Mouse (Mus musculus) myocyte (in vitro differentiated cells): Measurements from ENCODE around the gene Tnip2. TPM values are rescaled to one million over a fixed set of nuclear protein-coding genes. Genes with fewer than 3 reads are reported as not detected.

Source experiments
- H3K27me3 ChIP-seq: one replicate; pipeline ENCODE4 v1.6.1; 2011; ENCODE audit not compliant: control insufficient read depth, insufficient read depth, insufficient read length
- H3K36me3 ChIP-seq: one replicate; pipeline ENCODE4 v1.6.1; 2011; ENCODE audit not compliant: control insufficient read depth, insufficient read depth
- H3K4me2 ChIP-seq: one replicate; pipeline ENCODE4 v1.6.1; 2011; ENCODE audit warnings: low read depth, control low read depth
- H3K4me3 ChIP-seq: one replicate; pipeline ENCODE4 v1.5.1; 2011; ENCODE audit warnings: mild to moderate bottlenecking, control low read depth, moderate library complexity
- H3K79me2 ChIP-seq: one replicate; pipeline ENCODE4 v1.6.1; 2011; ENCODE audit not compliant: control insufficient read depth, insufficient read depth
- H3ac ChIP-seq: one replicate; pipeline ENCODE4 v1.6.1; 2011; ENCODE audit not compliant: control insufficient read depth, insufficient read length
- CEBPB ChIP-seq: IDR thresholded peaks from 2 replicates; pipeline ENCODE4 v1.6.1; 2011; ENCODE audit warnings: mild to moderate bottlenecking, moderate library complexity; ENCODE audit not compliant: poor library complexity, insufficient read depth, severe bottlenecking
- E2F4 ChIP-seq: IDR thresholded peaks from one replicate; pipeline ENCODE4 v1.6.1; 2011; ENCODE audit warnings: mild to moderate bottlenecking, control low read depth, moderate library complexity; ENCODE audit not compliant: insufficient read depth
- MAX ChIP-seq: IDR thresholded peaks from one replicate; pipeline ENCODE4 v1.6.1; 2011; ENCODE audit warnings: low read depth, mild to moderate bottlenecking, control low read depth
- MYOD1 ChIP-seq, 3 experiments: IDR thresholded peaks; one replicate each; pipeline ENCODE4 v1.6.1; 2011; ENCODE audit warnings: control low read depth in 2 of 3, low read depth in 2 of 3, mild to moderate bottlenecking in 2 of 3, moderate library complexity in 1 of 3; ENCODE audit not compliant: insufficient read length in 2 of 3, control insufficient read depth in 1 of 3
- MYOG ChIP-seq, 3 experiments: IDR thresholded peaks; one replicate each; pipeline ENCODE4 v1.6.1; 2011; ENCODE audit warnings: control low read depth in 2 of 3, low read depth in 2 of 3, mild to moderate bottlenecking in 2 of 3; ENCODE audit not compliant: insufficient read length in 2 of 3, control insufficient read depth in 1 of 3, insufficient read depth in 1 of 3
- POLR2A ChIP-seq: IDR thresholded peaks from one replicate; pipeline ENCODE4 v1.6.1; 2011; ENCODE audit warnings: low read depth, mild to moderate bottlenecking, control low read depth, moderate library complexity; ENCODE audit not compliant: insufficient read length
- POLR2AphosphoS2 ChIP-seq: IDR thresholded peaks from one replicate; pipeline ENCODE4 v1.6.1; 2011; ENCODE audit warnings: low read depth, control low read depth; ENCODE audit not compliant: insufficient read length
- REST ChIP-seq: IDR thresholded peaks from one replicate; pipeline ENCODE4 v1.6.1; 2011; ENCODE audit warnings: mild to moderate bottlenecking, control low read depth, moderate library complexity; ENCODE audit not compliant: insufficient read depth, insufficient read length
- SRF ChIP-seq: IDR thresholded peaks from one replicate; pipeline ENCODE4 v1.6.1; 2011; ENCODE audit warnings: low read depth; ENCODE audit not compliant: control insufficient read depth, insufficient read length
- TCF12 ChIP-seq: IDR thresholded peaks from one replicate; pipeline ENCODE4 v1.6.1; 2011; ENCODE audit warnings: mild to moderate bottlenecking, control low read depth; ENCODE audit not compliant: poor library complexity, insufficient read depth, severe bottlenecking
- TCF3 ChIP-seq: IDR thresholded peaks from one replicate; pipeline ENCODE4 v1.6.1; 2011; ENCODE audit warnings: low read depth, control low read depth; ENCODE audit not compliant: insufficient read length
- USF1 ChIP-seq: IDR thresholded peaks from one replicate; pipeline ENCODE4 v1.6.1; 2011; ENCODE audit warnings: low read depth, mild to moderate bottlenecking, control low read depth, moderate library complexity
- polyA plus RNA-seq: library from polyadenylated mRNA; unstranded; fragments of >200 nt; fragmentation: generic; extraction: Trizol; gene quantifications from one replicate; pipeline ENCODE4 v1.2.1, GENCODE M21; 2012; ENCODE audit warnings: missing spikeins

Gene Tnip2
- polyA plus RNA-seq, 1 experiment, result 10.6 TPM

DNA sequence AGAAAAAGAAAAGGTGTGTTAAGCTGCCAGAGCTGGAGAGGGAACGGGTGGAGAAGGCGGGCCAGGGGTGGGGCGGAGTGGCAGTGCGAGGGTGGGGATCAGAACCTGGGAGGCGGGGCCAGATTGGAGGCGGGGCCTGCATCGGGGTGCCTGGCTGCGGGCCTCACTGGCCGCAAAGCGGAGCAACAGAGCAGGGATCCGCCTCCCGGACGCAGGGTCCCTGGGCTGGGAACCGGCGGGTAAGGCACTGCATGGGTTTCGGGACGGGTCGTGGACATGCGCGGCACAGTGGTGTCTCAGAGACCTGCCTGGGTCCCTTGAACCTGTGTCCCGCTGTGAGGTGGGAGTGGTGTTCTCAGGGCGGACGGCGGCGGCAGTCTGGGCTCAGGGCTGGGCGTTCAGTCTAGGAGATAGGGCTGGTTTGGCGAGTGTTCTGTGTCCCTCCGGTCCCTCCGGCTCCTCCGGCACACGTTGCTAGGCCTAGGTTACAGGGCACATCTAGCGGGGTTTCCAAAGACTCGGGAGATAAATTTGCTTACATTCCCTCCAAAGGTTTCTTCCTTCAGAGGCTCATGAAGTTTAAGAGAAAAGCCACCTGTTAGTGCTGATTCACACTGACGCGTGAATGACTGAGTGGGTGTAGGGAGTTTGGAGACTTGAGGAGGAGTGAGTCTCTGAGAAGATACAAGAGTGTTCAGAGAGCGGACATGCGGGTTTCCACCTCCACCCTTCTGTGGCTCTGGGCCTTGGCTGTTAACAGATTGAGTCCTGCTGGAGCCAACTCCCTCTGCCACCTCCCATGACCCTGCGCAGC is 12.1 kb upstream of the Tnip2 start, which contains the start of gene Sh3bp2:
TSS of gene Sh3bp2 (plus strand) at position 176 of the 814 bp plus-strand sequence.
- Histone ChIP-seq H3K27me3 (no peaks in the 10 kb centered on the region), H3K79me2 (peaks cover 28% of the 10 kb centered on the region), H3K4me3 (peak within 1 kb of the TSS; percentile 69), H3ac (peak within 1 kb of the TSS; percentile 28), H3K36me3 (no peaks in the 10 kb centered on the region), H3K4me2 (peak within 1 kb of the TSS; percentile 98)
- no peak for TF ChIP-seq SRF
- no peak for TF ChIP-seq REST
- TF ChIP-seq POLR2AphosphoS2, result peak; percentile 95
- TF ChIP-seq POLR2A, result peak; percentile 95
- no peak for TF ChIP-seq MAX
- no peak for TF ChIP-seq MYOG (IDR thresholded peaks at IDR 0.05; ENCODE audit: control insufficient read depth in 1 of 3, insufficient read depth in 1 of 3, insufficient read length in 2 of 3, low read depth in 2 of 3)
- TF ChIP-seq MYOD1 (IDR thresholded peaks at IDR 0.05; ENCODE audit: control insufficient read depth in 1 of 3, insufficient read length in 2 of 3, low read depth in 2 of 3), result peak in 2 of 3 experiments; percentile 36 to 62

GRCm38 (mm10) chr5:34524511-34524910 is 10.7 kb upstream of the Tnip2 start:
- Histone ChIP-seq H3K36me3 (no peaks in the 10 kb centered on the region), H3K79me2 (peaks cover 28% of the 10 kb centered on the region), H3K4me3 (no peak overlapping the region), H3ac (no peak overlapping the region), H3K27me3 (no peaks in the 10 kb centered on the region), H3K4me2 (no peak overlapping the region)
- TF ChIP-seq MYOD1 (IDR thresholded peaks at IDR 0.05; ENCODE audit: control insufficient read depth in 1 of 3, insufficient read length in 2 of 3, low read depth in 2 of 3) (no peak), REST (no peak), CEBPB (no peak), MYOG (IDR thresholded peaks at IDR 0.05; ENCODE audit: control insufficient read depth in 1 of 3, insufficient read depth in 1 of 3, insufficient read length in 2 of 3, low read depth in 2 of 3) (no peak), USF1 (no peak), E2F4 (no peak), MAX (no peak), POLR2AphosphoS2 (no peak), SRF (no peak), POLR2A (no peak), TCF3 (no peak), TCF12 (no peak)

DNA sequence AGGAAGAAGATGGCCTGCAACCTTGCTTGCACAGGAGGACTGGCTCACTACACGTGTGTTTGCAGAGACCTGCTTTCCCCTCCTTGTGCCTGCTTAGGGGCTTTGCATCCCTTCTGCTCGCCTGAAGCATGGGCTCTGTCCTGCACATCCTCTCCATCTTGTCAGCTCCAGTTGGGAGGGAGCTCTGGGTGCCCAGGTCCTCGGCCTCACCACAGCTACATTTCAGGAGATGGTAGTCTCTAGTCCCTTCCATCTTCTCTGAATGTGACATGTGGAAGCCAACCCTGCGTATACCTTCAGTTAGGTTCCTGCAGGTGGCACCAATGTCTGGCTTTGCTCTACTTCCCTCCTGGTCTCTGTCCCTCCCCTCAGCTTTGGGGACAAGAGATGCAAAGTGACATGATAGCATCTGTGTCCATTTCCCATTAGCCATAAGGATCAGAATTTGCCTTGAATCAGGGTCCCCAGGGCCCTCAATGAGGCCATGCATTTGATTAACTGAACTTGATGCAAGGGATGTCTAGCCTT is 10.2 kb upstream of the Tnip2 start:
- Histone ChIP-seq H3K36me3 (no peaks in the 10 kb centered on the region), H3ac (no peak overlapping the region), H3K79me2 (peaks cover 28% of the 10 kb centered on the region), H3K4me3 (no peak overlapping the region), H3K4me2 (no peak overlapping the region), H3K27me3 (no peaks in the 10 kb centered on the region)
- no peak for TF ChIP-seq MYOG (IDR thresholded peaks at IDR 0.05; ENCODE audit: control insufficient read depth in 1 of 3, insufficient read depth in 1 of 3, insufficient read length in 2 of 3, low read depth in 2 of 3)
- TF ChIP-seq REST, result no peak
- no peak for TF ChIP-seq MYOD1 (IDR thresholded peaks at IDR 0.05; ENCODE audit: control insufficient read depth in 1 of 3, insufficient read length in 2 of 3, low read depth in 2 of 3)
- no peak for TF ChIP-seq USF1

GRCm38 (mm10) chr5:34521337-34521736 is 7.5 kb upstream of the Tnip2 start:
- no peak overlapping the region for H3K4me2 ChIP-seq
- TF ChIP-seq TCF3, result no peak
- TF ChIP-seq TCF12, result no peak
- no peak for TF ChIP-seq POLR2AphosphoS2
- no peak for TF ChIP-seq CEBPB
- TF ChIP-seq MYOD1 (IDR thresholded peaks at IDR 0.05; ENCODE audit: control insufficient read depth in 1 of 3, insufficient read length in 2 of 3, low read depth in 2 of 3), result no peak
- TF ChIP-seq SRF, result no peak
- H3K4me3 ChIP-seq, result no peak overlapping the region
- no peaks in the 10 kb centered on the region for H3K27me3 ChIP-seq
- H3K36me3 ChIP-seq, result no peaks in the 10 kb centered on the region
- H3K79me2 ChIP-seq, result peaks cover 4% of the 10 kb centered on the region
- no peak overlapping the region for H3ac ChIP-seq
